Mouse (Mus musculus) left cerebral cortex, adult 11 months (tissue): Measurements from ENCODE around the gene H2-Oa.
A peak's percentile ranks its signal among the peaks of the same experiment; 100 is the strongest.

Experiments
- DNase-seq: peaks from one replicate; pipeline ENCODE4 v3.0.0; 2022; ENCODE audit warnings: low spot score

The H2-Oa gene

GRCm38 (mm10) chr17:34092197-34092875 is at the start of gene H2-Oa:
Gene H2-Oa (plus strand): TSS chr17:34092340.
- no peak for DNase-seq

- DNase-seq = no peak
These were observed 46.2 kb upstream of the H2-Oa start for GRCm38 (mm10) chr17:34045941-34046340.

DNA sequence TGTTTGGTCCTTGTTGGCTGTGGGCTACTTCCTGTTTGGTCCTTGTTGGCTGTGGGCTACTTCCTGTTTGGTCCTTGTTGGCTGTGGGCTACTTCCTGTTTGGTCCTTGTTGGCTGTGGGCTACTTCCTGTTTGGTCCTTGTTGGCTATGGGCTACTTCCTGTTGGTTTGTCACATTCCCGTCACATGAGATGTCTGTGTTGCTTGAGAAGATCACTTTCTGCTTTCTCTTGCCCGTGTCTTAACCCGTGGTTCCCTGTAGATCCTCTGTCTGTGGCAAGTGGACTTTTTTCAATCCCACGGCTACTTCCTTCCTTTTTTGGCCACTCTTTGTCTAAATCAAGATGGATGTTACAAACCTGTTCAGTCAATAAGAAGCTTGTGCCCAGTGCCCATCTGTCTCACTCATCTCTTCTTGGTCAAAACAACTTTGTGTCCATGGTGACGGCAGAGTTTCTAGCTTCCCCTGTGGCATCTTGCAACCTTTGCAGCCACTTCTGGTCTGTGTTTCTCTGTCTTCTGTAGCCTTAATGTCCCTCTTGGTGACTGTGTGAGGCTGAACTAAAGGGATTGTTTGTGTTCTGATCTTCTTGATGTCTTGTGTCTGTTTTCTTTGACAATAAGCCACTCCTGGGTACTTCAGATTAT is 44.6 kb upstream of the H2-Oa start:
- no peak for DNase-seq

GRCm38 (mm10) chr17:34057224-34057623 is 34.9 kb upstream of the H2-Oa start:
- no peak for DNase-seq

- DNase-seq = no peak
These were observed 23.3 kb upstream of the H2-Oa start for GRCm38 (mm10) chr17:34068864-34069263.

GRCm38 (mm10) chr17:34072091-34072490 is 20.0 kb upstream of the H2-Oa start:
- no peak for DNase-seq

- DNase-seq = peak; percentile 38
These were observed 16.9 kb upstream of the H2-Oa start for GRCm38 (mm10) chr17:34075271-34075670.

- DNase-seq = peak; percentile 14
These were observed 14.6 kb upstream of the H2-Oa start for GRCm38 (mm10) chr17:34077549-34077948.

DNA sequence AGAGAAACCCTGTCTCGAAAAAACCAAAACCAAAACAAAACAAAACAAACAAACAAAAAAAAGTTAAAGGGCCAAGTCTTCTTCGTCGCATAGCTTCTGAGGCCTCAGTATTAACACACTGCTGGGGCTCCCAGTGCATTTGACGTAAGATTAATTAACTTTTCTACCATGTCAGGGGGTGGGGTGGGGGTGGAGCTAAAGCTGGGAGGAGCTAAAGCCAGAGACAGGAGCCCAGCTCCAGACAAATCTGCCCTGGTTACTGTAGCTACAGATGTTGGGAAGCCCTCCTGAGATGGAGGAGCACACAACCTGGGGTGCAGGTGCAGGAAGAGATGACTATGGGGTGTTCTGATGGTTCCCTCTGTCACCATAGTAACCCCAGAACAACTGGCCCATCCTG is 14.0 kb upstream of the H2-Oa start:
- DNase-seq = no peak

DNA sequence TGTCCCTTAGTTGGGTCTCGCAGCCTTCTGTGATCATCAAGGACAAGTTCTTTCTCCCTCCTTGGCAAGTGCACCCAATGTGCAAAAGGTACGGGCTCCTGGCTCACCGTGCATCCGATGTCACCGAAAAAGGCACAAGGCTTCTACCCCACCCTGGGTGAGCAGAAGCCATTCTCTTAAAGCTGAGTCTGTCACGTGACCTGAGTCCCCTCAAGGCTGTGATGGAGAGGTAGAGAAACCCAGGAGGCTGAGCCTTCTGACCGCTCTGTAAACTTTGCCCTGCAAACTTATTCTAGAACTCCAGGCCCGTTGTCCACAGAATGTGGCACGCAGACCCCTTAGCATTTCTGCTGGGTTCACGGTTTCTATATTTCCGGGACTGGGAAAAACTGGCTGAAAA is 13.1 kb upstream of the H2-Oa start:
- DNase-seq = no peak

GRCm38 (mm10) chr17:34079621-34080020 is 12.5 kb upstream of the H2-Oa start:
- peak; percentile 47 for DNase-seq

GRCm38 (mm10) chr17:34083104-34083503 is 9.0 kb upstream of the H2-Oa start:
- no peak for DNase-seq

GRCm38 (mm10) chr17:34087386-34087785 is 4.8 kb upstream of the H2-Oa start:
- no peak for DNase-seq

DNA sequence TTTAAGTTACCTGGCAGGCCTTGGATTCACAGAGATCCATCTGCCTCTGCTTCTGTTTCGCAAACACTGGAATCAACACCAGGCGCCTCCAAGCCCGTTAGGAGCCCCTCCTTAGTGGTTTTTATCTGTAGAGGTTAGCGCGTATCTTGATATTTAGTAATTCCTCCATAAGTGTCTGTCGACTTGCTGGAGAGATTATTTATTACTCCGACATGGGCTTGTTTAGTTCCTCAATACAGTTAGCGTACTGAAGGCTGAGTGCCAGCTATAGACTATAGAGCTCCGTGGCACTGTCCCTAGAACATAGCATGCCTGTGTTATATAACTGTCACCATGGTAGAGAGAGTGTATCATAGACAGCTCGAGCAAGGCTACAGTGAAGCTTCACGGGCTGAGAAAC is 4.0 kb upstream of the H2-Oa start:
- DNase-seq = no peak

GRCm38 (mm10) chr17:34090923-34091322 is 1.2 kb upstream of the H2-Oa start:
- DNase-seq = no peak

DNA sequence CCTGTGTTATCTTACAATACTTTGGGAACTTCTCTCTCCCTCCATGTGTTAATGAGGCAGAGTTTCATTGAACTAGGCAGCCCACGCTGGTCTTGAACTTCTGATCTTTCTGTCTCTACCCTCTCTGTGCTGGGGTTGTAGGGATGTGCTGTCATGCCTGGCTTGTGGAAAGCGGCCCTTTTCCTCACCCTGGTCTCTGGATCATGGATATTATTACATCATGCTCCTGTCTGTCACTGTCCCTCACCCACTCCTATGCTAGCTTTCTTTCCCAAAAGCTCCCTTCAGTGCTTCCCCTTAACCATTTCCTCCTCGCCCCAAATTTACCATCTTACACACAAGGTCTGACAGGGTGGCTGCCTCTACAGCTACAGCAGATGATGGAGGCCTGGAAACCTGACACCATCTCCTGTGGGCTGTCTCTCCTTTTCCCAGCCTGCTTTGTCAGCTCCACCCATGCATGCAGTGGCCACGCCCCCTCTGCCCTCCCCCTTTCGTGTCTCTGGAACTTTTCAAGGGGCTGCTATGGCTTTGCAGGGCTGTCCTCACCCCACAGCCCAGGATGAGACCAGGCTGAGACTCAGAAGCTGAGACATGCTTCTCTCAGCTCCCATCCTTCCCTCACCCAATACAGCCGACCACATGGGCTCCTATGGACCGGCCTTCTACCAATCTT is 1.2 kb downstream of the H2-Oa start:
- DNase-seq = no peak

GRCm38 (mm10) chr17:34094283-34095035 is 2.3 kb downstream of the H2-Oa start:
- no peak for DNase-seq

GRCm38 (mm10) chr17:34096497-34097010 is 4.4 kb downstream of the H2-Oa start:
- no peak for DNase-seq

GRCm38 (mm10) chr17:34097272-34097671 is 5.1 kb downstream of the H2-Oa start:
- DNase-seq = no peak

DNA sequence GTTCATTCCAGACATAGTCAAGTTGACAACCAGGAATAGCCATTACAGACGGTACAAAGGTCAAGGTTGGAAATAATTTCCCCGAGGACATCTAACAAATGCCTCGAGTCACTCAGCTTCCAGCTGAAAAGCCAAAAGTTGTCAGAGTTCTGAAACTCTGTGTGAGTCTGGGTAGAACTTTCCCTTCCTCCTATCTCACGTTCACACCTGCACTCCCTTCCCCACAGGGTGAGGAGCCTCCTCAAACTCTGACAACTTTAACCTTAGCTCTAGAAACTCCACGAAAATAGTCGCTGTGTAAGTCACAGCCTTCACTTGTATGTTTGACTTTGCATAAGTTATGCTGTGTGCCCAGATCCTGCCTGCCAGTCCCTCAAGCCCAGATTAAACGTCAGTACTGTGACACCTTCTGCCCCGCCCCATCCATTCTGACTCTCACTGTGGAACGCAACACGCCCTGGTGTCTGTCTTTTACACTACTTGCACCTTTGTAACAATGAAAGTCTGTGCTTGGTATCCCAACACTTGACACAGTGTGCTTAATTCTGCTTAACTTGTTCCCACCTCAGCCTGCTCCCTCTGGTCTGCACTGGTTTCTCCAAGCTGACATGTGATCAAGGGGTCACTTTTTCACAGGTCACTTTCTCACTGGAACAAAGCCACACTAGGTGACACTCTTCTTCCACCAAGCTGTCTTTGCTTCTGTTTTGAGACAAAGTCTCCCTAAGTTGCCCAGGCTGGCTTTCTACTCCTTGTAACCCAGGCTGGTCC is 6.8 kb downstream of the H2-Oa start:
- no peak for DNase-seq

DNA sequence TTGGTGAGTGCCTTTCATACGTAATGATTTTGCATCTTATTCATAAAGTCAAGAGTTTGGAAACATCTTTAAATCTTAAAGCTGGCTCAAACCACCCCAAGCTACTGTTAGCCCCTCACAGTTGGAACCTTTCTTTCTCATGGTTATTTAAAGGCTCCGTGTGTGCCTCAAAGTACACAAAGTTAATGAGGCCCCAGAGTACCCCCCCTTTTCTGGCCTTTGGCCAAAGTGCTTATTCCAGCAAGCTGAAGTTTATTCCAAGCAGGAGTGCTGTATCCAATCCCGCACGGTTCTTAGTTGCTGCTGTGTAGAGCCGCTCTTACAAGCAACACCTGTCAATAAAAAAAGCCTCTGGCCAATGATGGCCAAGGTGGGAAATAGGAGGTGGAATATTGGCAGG is 7.4 kb downstream of the H2-Oa start:
- DNase-seq = no peak

- no peak for DNase-seq
These were observed 9.0 kb downstream of the H2-Oa start for GRCm38 (mm10) chr17:34101185-34101584.
